Mouse (Mus musculus) left cerebral cortex, postnatal 10 days (tissue): ENCODE results near the gene Dpy19l3. TPM values are rescaled to one million over a fixed set of nuclear protein-coding genes. Genes with fewer than 3 reads are reported as not detected.

Experiments used
- DNase-seq, 2 experiments: peaks; one replicate each; pipeline ENCODE4 v3.0.0; 2021 to 2022; ENCODE audit warnings: low spot score in 2 of 2, mixed read lengths in 1 of 2; ENCODE audit errors: extremely low spot score in 1 of 2
- intact Hi-C: fragments of 180-260 bp; cut with DNase I; formaldehyde crosslinking; loops from one replicate; pipeline ENCODE4 v1.15.1; 2025
- total RNA-seq, 2 experiments: library from RNA; stranded (reverse); gene quantifications; 2 replicates each; pipeline ENCODE4 v1.2.3; 2021

Gene Dpy19l3
- 10 to 100 TPM; 61.9 to 63.1 TPM for total RNA-seq

DNA sequence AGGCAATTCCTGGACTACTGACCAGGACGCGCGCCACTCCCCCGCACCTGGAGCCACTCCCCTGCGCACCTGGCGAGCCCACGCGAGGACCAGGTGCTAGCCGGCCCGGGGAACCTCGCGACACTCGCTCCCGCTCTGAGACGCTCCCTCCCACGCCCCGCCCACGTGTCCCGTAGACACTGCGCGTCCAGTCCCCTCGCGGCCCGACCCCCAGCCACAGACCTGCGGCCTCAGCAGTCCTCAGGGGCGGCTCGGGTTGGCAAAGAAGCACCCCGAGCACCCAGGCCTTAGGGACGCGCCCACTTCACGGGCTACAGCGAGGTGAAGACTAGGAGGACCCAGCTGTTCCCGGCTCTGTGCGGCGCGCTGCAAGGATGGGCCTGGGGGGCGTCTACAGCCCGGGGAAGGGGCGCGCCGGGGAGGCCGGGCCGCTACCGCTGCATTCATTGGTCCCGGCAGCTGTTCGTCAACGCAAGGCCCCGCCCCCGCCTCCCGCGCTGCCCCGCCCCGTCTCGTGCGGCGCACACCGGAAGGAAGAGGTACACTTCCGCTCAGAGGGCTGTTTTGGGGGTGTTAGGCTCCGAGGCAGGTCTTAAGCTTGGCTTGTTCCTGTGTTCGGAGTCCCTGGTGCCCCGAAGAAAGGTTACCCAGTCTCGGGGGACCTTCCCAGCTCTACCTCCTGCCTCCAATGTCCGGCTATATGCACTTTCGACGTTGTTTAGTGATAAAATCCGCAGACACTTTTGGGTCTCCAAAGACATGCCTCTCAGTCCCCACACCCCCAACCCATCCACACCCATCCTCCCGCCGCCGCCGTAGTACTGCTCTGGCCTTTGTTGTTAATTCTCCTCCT lies at the start of gene Dpy19l3:
TSS of gene Dpy19l3 (minus strand) at position 422 of the 853 bp plus-strand sequence.
- intact Hi-C loops: loop anchor here (5.0 kb wide), 1 partner anchor 67 kb away; no protein-coding TSS in a partner anchor

GRCm38 (mm10) chr7:35802906-35803595 lies 48.8 kb upstream of the Dpy19l3 start, which contains the start of gene Zfp507:
Zfp507 (minus strand) TSS chr7:35803003.
- intact Hi-C loops: loop anchor here (5.0 to 10.0 kb wide), 2 partner anchors 156 to 1552 kb away; partner anchors contain the start of gene Pdcd5
- DNase-seq: peak; percentile 79 to 95

More for the DNA sequence above, at the start of gene Dpy19l3:
- peak; percentile 86 to 91 for DNase-seq

DNA sequence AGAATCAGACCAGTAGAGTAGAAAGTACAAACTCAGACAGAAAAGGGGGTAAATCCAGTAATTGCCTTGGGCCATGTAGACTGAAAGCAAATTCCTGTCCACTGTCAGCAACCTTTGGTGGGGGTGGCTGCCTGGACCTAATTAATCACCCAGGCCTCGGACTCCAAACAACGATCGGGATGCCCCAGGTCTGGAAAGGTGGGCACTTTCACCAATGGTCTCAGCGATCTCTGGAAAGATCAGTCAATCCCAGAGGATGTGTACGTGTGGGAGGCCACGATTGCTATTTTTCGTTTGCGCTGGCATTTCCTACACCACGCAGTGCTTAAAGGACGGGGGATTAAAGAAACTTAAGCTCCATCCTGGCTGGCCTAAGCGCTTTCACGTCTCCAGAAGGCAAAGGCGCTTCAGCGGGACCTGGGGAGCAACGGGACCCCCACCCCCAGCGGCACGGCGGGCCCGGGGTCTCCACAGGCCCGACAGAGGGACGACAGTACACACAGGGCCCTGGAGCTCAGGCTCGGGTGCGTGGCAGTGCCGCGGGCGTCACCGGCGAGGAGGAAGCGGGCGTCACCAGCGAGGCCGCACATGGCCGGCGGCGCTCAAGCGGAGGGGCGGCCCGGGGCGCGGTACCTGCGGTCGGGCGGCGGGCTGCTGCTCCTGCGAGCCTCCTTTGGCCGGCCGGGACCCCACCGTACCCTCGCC lies 48.1 kb upstream of the Dpy19l3 start:
- no peak for DNase-seq
- intact Hi-C loops: loop anchor here (5.0 to 10.0 kb wide), 2 partner anchors 155 to 1552 kb away; partner anchors contain the start of gene Pdcd5

- DNase-seq: peak in 1 of 2 experiments; percentile 36
- intact Hi-C loops: no loop called here
These were observed 41.9 kb upstream of the Dpy19l3 start for GRCm38 (mm10) chr7:35796123-35796522.

DNA sequence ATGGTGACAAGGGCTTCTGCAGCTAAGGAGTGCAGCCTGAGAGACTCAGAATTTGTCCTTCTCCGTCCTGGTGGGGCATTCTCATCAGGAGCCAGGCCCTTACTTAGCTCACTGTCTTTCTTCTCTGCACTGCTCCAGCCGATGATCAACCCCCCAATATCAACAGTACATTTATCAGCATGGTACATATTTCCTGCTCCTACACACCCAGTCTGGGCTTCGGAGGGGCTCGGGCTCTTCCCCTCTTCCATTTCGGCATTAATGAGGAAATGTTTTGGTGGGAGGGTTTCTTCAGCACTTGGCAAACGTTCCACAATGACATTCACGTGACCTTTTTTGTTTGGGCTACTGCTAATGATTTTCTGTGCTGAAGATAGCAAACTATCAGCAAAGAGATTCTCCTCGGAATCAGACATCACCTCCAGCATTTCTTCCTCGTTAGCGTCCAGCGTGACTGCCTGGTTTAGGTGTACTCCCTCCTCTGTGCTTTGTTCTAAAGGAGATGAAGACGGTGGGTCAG lies 40.0 kb upstream of the Dpy19l3 start:
- DNase-seq: no peak
- intact Hi-C loops: no loop called here

DNA sequence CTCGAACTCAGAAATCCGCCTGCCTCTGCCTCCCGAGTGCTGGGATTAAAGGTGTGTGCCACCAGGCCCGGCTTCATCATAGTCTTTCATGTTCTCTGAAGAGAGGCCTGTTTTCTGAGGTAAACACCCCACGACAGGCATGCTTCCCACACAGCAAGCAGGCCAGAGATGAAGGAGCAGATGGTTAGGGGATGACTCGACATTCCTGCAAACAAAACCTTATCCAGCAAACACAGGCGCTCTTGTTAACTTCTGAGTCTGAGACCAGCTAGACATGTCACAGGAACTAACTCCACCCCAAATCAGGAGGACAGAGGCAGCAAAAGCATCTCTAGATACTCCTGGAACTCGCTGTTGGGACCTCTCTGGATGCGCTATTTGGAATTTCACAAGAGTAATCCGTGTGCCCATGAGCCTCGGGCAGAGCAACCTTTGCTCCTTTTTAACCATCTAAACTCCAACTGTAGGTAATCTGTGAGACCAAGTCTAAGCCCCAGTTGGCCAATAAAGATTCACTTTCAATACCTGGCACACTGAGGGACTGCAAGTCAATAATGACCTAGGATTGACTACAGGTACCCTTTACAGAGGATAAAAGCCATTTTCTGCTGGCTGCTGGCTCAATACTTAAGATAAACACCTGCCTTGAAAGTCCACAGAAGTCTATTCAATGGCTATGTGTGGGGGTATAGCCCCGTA lies 38.0 kb upstream of the Dpy19l3 start:
- intact Hi-C loops: no loop called here
- DNase-seq: no peak

GRCm38 (mm10) chr7:35790926-35791325 lies 36.7 kb upstream of the Dpy19l3 start:
- intact Hi-C loops: no loop called here

DNA sequence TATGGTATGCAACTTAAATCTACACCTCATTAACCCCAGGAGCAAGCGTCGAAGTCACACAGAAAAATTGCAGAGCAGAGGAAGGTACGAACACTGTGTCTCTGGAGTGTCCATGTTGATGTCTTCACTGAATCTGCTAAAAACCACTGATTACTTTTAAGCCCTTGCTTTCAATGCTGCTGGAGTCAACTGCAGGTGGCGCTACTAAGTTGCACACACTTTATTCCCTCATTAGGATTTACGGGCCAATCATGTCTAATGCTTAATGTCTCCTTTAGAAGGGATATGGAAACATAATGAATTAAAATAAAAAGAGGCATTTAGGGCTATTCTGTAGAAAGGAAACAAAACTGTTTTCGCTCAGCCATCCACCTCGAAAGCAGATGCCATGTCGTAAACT lies 35.9 kb upstream of the Dpy19l3 start:
- no peak for DNase-seq
- intact Hi-C loops: no loop called here

More at GRCm38 (mm10) chr7:35790926-35791325, 36.7 kb upstream of the Dpy19l3 start:
- no peak for DNase-seq

- intact Hi-C loops: no loop called here
These were observed 31.3 kb upstream of the Dpy19l3 start for GRCm38 (mm10) chr7:35785579-35785978.

GRCm38 (mm10) chr7:35782252-35782651 lies 28.0 kb upstream of the Dpy19l3 start:
- no peak for DNase-seq
- intact Hi-C loops: no loop called here

More at GRCm38 (mm10) chr7:35785579-35785978, 31.3 kb upstream of the Dpy19l3 start:
- DNase-seq: no peak

DNA sequence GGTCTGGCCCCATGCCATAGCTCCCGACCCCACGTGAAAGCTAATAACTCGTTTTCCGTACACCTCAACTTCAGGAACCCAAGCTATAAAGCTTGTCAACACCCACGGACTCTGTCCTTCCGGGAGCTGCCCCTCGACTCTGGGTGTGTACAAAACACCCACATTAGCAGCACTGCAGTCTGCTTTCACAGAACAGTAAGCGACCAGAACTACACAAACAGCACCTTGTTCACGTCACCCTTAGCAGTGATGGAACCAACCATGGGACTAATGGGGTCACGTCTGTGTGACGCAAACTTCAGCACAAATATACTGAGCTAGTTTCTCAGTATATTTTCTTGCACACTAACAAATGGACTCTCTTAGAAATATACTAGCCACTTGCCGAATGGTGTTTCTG lies 19.9 kb upstream of the Dpy19l3 start:
- no peak for DNase-seq
- intact Hi-C loops: no loop called here

DNA sequence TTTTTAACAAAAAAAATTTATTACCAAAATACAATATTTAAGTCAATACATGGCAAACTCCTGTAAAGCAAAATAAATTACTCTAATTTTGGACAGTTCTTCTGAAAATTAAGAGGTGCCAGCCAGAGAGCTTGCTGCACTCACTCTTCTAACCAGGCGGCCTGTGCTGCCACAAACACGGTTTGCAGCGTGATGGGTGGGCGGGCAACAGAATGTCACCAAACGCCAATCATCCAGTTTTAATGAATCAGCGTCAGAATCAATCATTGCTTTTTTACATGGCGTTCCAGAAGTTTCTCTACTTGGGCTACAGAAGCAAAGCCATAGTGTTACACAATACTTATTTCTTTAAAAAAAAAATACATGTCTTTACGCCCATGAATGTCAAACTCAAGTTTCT lies 18.1 kb upstream of the Dpy19l3 start:
- intact Hi-C loops: no loop called here

DNA sequence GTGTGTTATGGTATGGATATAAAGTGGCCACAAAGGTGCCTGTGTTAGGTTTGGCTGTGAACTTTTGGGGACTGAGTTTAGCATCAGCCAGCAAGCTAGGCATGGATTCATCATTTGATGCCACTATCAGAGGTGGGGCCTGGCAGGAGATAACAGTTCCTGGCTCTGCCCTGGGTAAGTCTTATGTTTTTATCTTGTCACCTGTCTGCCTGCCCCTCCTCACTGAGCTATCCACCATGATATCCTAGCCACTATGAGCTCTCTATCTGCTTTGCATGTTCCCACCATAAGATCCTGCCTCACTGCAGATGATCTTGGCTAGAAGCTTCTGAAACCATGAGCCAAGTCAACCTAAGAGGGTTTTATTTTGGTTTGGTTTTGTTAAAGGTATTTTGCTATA lies 16.9 kb upstream of the Dpy19l3 start:
- intact Hi-C loops: no loop called here
- DNase-seq: no peak

More for the DNA sequence above, 18.1 kb upstream of the Dpy19l3 start:
- no peak for DNase-seq

DNA sequence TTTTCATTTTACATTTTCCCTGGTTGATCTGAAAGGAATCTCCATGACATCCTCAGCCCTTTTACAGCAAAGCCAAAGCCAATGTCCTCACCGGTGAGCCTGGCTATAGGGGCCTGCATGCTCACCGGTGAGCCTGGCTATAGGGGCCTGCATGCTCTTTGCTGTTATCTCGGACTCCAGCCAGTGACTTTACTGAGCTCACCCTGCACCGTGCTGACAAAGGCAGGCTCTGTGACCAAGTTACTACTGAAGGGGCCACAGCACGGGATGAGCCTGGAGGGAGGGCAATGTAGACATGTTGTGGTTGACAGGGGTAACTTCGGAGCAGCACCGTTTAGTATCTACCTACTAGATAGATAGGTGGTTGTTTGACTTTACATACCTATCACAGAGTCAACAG lies 15.9 kb upstream of the Dpy19l3 start:
- DNase-seq: no peak
- intact Hi-C loops: no loop called here

- intact Hi-C loops: no loop called here
- no peak for DNase-seq
These were observed 10.2 kb upstream of the Dpy19l3 start for GRCm38 (mm10) chr7:35764461-35764860.

DNA sequence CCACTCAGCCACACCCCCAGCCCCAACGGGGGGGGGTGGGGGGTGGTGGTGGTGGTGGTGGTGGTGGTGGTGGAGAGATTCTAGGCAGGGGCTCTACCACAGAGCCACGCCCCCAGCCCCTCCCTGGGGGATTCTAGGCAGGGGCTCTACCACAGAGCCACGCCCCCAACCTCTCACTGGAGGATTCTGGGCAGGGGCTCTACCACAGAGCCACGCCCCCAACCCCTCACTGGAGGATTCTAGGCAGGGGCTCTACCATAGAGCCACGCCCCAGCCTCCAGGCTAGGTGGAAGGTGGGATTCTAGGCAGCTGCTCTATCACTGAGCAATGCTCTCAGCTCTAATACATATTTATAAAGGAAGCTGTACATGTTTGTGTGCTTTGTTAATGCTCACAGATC lies 7.5 kb upstream of the Dpy19l3 start:
- intact Hi-C loops: no loop called here
- no peak for DNase-seq

- intact Hi-C loops: no loop called here
These were observed 5.3 kb upstream of the Dpy19l3 start for GRCm38 (mm10) chr7:35759602-35760001.

More at GRCm38 (mm10) chr7:35759602-35760001, 5.3 kb upstream of the Dpy19l3 start:
- no peak for DNase-seq
